Mouse (Mus musculus) embryonic facial prominence, embryonic 15.5 days (tissue): Measurements from ENCODE around the gene Tpt1. TPM values are rescaled to one million over a fixed set of nuclear protein-coding genes. Genes with fewer than 3 reads are reported as not detected.

Experiments used
- ATAC-seq: fragments of 200-750 bp; cut with Nextera tagmentation; 2 replicates; pipeline ENCODE4 v1.8.0; 2017; ENCODE audit warnings: low read depth, moderate TSS enrichment; ENCODE audit not compliant: insufficient number of reproducible peaks, low FRiP score, low TSS enrichment
- H3K27ac ChIP-seq: fragments of 300-500 bp; sonication (generic); replicated peaks from 2 replicates; pipeline ENCODE4 v1.5.1; 2015; ENCODE audit warnings: mild to moderate bottlenecking, inconsistent platforms
- H3K27me3 ChIP-seq: fragments of 300-500 bp; sonication (generic); 2 replicates; pipeline ENCODE4 v1.6.1; 2015; ENCODE audit warnings: inconsistent platforms
- H3K36me3 ChIP-seq: fragments of 300-500 bp; sonication (generic); 2 replicates; pipeline ENCODE4 v1.6.1; 2015; ENCODE audit warnings: mild to moderate bottlenecking, inconsistent platforms
- H3K4me1 ChIP-seq: fragments of 300-500 bp; sonication (generic); 2 replicates; pipeline ENCODE4 v1.6.1; 2015; ENCODE audit warnings: inconsistent platforms
- H3K4me2 ChIP-seq: fragments of 300-500 bp; sonication (generic); replicated peaks from 2 replicates; pipeline ENCODE4 v1.6.1; 2015; ENCODE audit warnings: mild to moderate bottlenecking, inconsistent platforms
- H3K4me3 ChIP-seq: fragments of 300-500 bp; sonication (generic); replicated peaks from 2 replicates; pipeline ENCODE4 v1.5.1; 2015; ENCODE audit warnings: mild to moderate bottlenecking, inconsistent platforms
- H3K9ac ChIP-seq: fragments of 300-500 bp; sonication (generic); 2 replicates; pipeline ENCODE4 v1.6.1; 2015; ENCODE audit warnings: inconsistent platforms
- H3K9me3 ChIP-seq: fragments of 300-500 bp; sonication (generic); replicated peaks from 2 replicates; pipeline ENCODE4 v1.6.1; 2016; ENCODE audit warnings: inconsistent platforms
- WGBS: fragments of 180-500 bp; shearing (Covaris S2); methylation state at CpG from one replicate; pipeline ENCODE4 v1.1.7; 2015; 5-methylcytosine and 5-hydroxymethylcytosine counted together
- polyA plus RNA-seq: library from polyadenylated mRNA; unstranded; fragments of >200 nt; fragmentation: Nextera tagmentation; extraction: Ambion mirVana; gene quantifications from 2 replicates; pipeline ENCODE4 v1.2.1, GENCODE M21; 2015

Tpt1 gene
- polyA plus RNA-seq, 1 experiment from 2014 or later = 1,119 TPM

GRCm38 (mm10) chr14:75844111-75844695, 690 bp upstream of the Tpt1 start:
- peak overlapping the region; percentile 61 for H3K4me2 ChIP-seq
- H3K36me3 ChIP-seq = peaks cover 23% of the 10 kb centered on the region
- H3K9me3 ChIP-seq = no peaks in the 10 kb centered on the region
- WGBS = 5% methylated on average over 14 of the region's 14 CpGs
- peak overlapping the region; percentile 98 for H3K27ac ChIP-seq
- H3K27me3 ChIP-seq = no peaks in the 10 kb centered on the region
- H3K4me1 ChIP-seq = peaks cover 12% of the 10 kb centered on the region
- no peak for ATAC-seq
- peak overlapping the region; percentile 83 for H3K9ac ChIP-seq
- peak overlapping the region; percentile 93 for H3K4me3 ChIP-seq

GRCm38 (mm10) chr14:75845698-75846115, 814 bp downstream of the Tpt1 start:
- Histone ChIP-seq H3K4me2 (peak overlapping the region; percentile 45), H3K9ac (peak overlapping the region; percentile 95), H3K4me3 (peak overlapping the region; percentile 93), H3K36me3 (peaks cover 35% of the 10 kb centered on the region), H3K27ac (peak overlapping the region; percentile 98), H3K27me3 (no peaks in the 10 kb centered on the region), H3K9me3 (no peaks in the 10 kb centered on the region), H3K4me1 (peaks cover 12% of the 10 kb centered on the region)
- ATAC-seq = peak; percentile 69
- WGBS = under 1% methylated on average over 40 of the region's 40 CpGs

- no peak overlapping the region for H3K9ac ChIP-seq
- no peaks in the 10 kb centered on the region for H3K9me3 ChIP-seq
- no peak overlapping the region for H3K4me3 ChIP-seq
- peaks cover 12% of the 10 kb centered on the region for H3K4me1 ChIP-seq
- ATAC-seq = no peak
- peaks cover 35% of the 10 kb centered on the region for H3K36me3 ChIP-seq
- no peak overlapping the region for H3K27ac ChIP-seq
- 68% methylated on average over 4 of the region's 4 CpGs for WGBS
- H3K4me2 ChIP-seq = no peak overlapping the region
- H3K27me3 ChIP-seq = no peaks in the 10 kb centered on the region
These were observed 2.8 kb downstream of the Tpt1 start for GRCm38 (mm10) chr14:75847669-75848068.

- 93% methylated on average over 5 of the region's 5 CpGs for WGBS
- Histone ChIP-seq H3K9ac (no peak overlapping the region), H3K27me3 (no peaks in the 10 kb centered on the region), H3K9me3 (no peaks in the 10 kb centered on the region), H3K4me1 (peaks cover 12% of the 10 kb centered on the region), H3K4me2 (no peak overlapping the region), H3K4me3 (no peak overlapping the region), H3K27ac (no peak overlapping the region), H3K36me3 (peaks cover 37% of the 10 kb centered on the region)
- no peak for ATAC-seq
These were observed 3.6 kb downstream of the Tpt1 start for GRCm38 (mm10) chr14:75848482-75848881.

GRCm38 (mm10) chr14:75849236-75849635, 4.3 kb downstream of the Tpt1 start:
- Histone ChIP-seq H3K4me1 (peaks cover 12% of the 10 kb centered on the region), H3K27ac (no peak overlapping the region), H3K4me2 (no peak overlapping the region), H3K9ac (no peak overlapping the region), H3K27me3 (no peaks in the 10 kb centered on the region), H3K4me3 (no peak overlapping the region), H3K36me3 (peaks cover 37% of the 10 kb centered on the region), H3K9me3 (no peaks in the 10 kb centered on the region)
- WGBS = 71% methylated on average over 5 of the region's 5 CpGs
- ATAC-seq = no peak

- Histone ChIP-seq H3K9me3 (no peaks in the 10 kb centered on the region), H3K4me2 (no peak overlapping the region), H3K27ac (no peak overlapping the region), H3K4me3 (no peak overlapping the region), H3K9ac (no peak overlapping the region), H3K27me3 (no peaks in the 10 kb centered on the region), H3K36me3 (peaks cover 37% of the 10 kb centered on the region), H3K4me1 (peaks cover 12% of the 10 kb centered on the region)
- 85% methylated on average over 6 of the region's 6 CpGs for WGBS
- no peak for ATAC-seq
These were observed 5.1 kb downstream of the Tpt1 start for GRCm38 (mm10) chr14:75849842-75850568.

- ATAC-seq = no peak
- H3K4me3 ChIP-seq = no peak overlapping the region
- H3K9me3 ChIP-seq = no peaks in the 10 kb centered on the region
- 41% methylated on average over 6 of the region's 6 CpGs for WGBS
- H3K27ac ChIP-seq = no peak overlapping the region
- no peak overlapping the region for H3K9ac ChIP-seq
- no peak overlapping the region for H3K4me2 ChIP-seq
- peaks cover 12% of the 10 kb centered on the region for H3K4me1 ChIP-seq
- H3K36me3 ChIP-seq = peaks cover 37% of the 10 kb centered on the region
- no peaks in the 10 kb centered on the region for H3K27me3 ChIP-seq
These were observed 5.9 kb downstream of the Tpt1 start for GRCm38 (mm10) chr14:75850819-75851218.

- 85% methylated on average over 5 of the region's 5 CpGs for WGBS
- Histone ChIP-seq H3K4me2 (no peak overlapping the region), H3K9ac (no peak overlapping the region), H3K4me3 (no peak overlapping the region), H3K27ac (no peak overlapping the region), H3K27me3 (no peaks in the 10 kb centered on the region), H3K9me3 (no peaks in the 10 kb centered on the region), H3K36me3 (peaks cover 34% of the 10 kb centered on the region), H3K4me1 (peaks cover 7% of the 10 kb centered on the region; the same call in 1 of the 2 replicates)
- ATAC-seq = no peak
These were observed 7.1 kb downstream of the Tpt1 start for GRCm38 (mm10) chr14:75852016-75852415.

GRCm38 (mm10) chr14:75855263-75855992, 10.5 kb downstream of the Tpt1 start:
- no peak overlapping the region for H3K9ac ChIP-seq
- WGBS = 42% methylated on average over 17 of the region's 17 CpGs
- H3K36me3 ChIP-seq = 0 out of 2 replicates have a peak, but pooled peaks cover 2% of the 10 kb centered on the region
- no peaks in the 10 kb centered on the region for H3K9me3 ChIP-seq
- no peak overlapping the region for H3K4me2 ChIP-seq
- no peaks in the 10 kb centered on the region for H3K4me1 ChIP-seq
- no peaks in the 10 kb centered on the region for H3K27me3 ChIP-seq
- no peak overlapping the region for H3K27ac ChIP-seq
- peak; percentile 43; the same call in 1 of the 2 replicates for ATAC-seq
- H3K4me3 ChIP-seq = no peak overlapping the region

GRCm38 (mm10) chr14:75858181-75858580, 13.3 kb downstream of the Tpt1 start:
- Histone ChIP-seq H3K4me2 (no peak overlapping the region), H3K9me3 (no peaks in the 10 kb centered on the region), H3K4me1 (peaks cover 3% of the 10 kb centered on the region; the same call in 1 of the 2 replicates), H3K27me3 (no peaks in the 10 kb centered on the region), H3K36me3 (0 out of 2 replicates have a peak, but pooled peaks cover 2% of the 10 kb centered on the region), H3K9ac (no peak overlapping the region), H3K27ac (no peak overlapping the region), H3K4me3 (no peak overlapping the region)
- ATAC-seq = no peak
- 67% methylated on average over 2 of the region's 2 CpGs for WGBS

GRCm38 (mm10) chr14:75859619-75860018, 14.7 kb downstream of the Tpt1 start:
- no peak overlapping the region for H3K4me2 ChIP-seq
- no peaks in the 10 kb centered on the region for H3K27me3 ChIP-seq
- no peaks in the 10 kb centered on the region for H3K9me3 ChIP-seq
- H3K4me1 ChIP-seq = peaks cover 13% of the 10 kb centered on the region
- no peak for ATAC-seq
- no peaks in the 10 kb centered on the region for H3K36me3 ChIP-seq
- no peak overlapping the region for H3K4me3 ChIP-seq
- no peak overlapping the region for H3K9ac ChIP-seq
- 78% methylated on average over 2 of the region's 2 CpGs for WGBS
- no peak overlapping the region for H3K27ac ChIP-seq
